Mouse (Mus musculus): Measurements from ENCODE around the gene Gm13272. TPM values are rescaled to one million over a fixed set of nuclear protein-coding genes. Genes with fewer than 3 reads are reported as not detected.
"Not testable (repeated sequence)": the region's sequence is repeated elsewhere in the genome, so short reads cannot be mapped to it uniquely, and the experiment has no call there.

Gene Gm13272
- polyA plus RNA-seq, 1 experiment, result not detected

DNA sequence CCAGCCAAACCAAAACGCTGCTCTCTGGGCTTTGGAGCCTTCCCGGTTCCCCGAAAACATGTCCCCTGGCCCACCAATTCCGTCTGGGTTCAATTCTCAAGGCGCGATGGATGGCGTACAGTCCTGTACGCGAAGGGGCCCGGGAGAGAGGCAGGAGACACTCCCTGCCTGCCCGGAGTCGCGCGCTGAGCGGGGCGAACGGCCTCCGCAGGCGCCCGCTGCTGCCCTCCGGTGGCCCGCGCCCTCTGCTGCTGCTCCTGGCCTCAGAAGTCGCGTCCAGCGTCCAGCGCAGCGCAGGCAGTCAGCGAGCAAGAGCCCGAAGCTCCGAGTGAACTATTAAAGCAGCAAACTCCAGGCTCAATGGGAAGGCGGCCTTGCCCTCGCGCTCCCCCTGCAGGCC lies 26.1 kb downstream of the Gm13272 start:
- H3K27ac ChIP-seq (ENCODE audit: insufficient read depth, low read depth, low read length); H3K4me1 ChIP-seq (ENCODE audit: control insufficient read depth, insufficient read depth, low read length): not testable (repeated sequence)
- H3K4me3 ChIP-seq (ENCODE audit: insufficient read depth, low read length), result 0 out of 2 replicates have a peak overlapping the region, but pooled peaks have one; percentile 14

DNA sequence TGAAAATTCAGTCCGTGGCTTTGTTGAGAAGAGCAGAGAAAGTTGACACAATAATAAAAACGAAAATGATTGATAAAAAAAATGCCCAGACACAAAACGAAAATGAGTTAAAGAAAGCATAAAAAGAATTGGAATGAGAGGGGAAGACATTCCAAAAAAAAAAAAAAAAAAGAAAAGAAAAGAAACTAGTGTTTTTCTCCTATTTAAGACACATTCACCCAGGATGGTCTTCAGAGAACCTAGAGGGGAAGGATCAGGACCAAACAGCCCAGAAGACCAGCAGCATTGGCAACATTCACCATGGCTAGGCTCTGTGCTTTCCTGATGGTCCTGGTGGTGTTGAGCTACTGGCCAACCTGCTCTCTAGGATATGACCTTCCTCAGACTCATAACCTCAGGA lies 36.3 kb downstream of the Gm13272 start, which contains the start of gene Ifna7:
TSS of gene Ifna7 (plus strand) at position 301 of the 400 bp plus-strand sequence.
- no peak within 1 kb of the TSS for H3K4me3 ChIP-seq (ENCODE audit: insufficient read depth, low read length)

DNA sequence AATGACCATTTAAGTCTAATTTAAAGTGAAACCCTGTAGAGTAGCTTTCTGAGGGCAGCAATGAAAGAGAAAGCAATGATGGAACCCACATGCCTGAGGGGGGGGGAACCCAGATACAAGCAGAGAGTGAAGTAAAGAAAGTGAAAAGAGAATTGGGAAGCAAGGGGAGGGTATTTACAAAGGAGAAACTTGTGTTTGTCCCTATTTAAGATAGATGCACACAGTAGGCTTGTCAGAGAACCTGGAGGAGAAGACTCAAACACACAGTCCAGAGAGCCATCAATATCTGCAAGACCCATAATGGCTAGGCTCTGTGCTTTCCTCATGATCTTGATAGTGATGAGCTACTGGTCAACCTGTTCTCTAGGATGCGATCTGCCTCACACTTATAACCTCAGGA lies 40.0 kb downstream of the Gm13272 start, which contains the start of gene Ifna11:
TSS of gene Ifna11 (plus strand) at position 301 of the 400 bp plus-strand sequence.
- H3K27ac ChIP-seq (ENCODE audit: insufficient read depth, low read depth, low read length), result no peak within 1 kb of the TSS

More for the DNA sequence above, 36.3 kb downstream of the Gm13272 start, which contains the start of gene Ifna7:
- no peak for TF ChIP-seq CTCF (IDR thresholded peaks at IDR 0.05; ENCODE audit: low read depth, low read length)
- TF ChIP-seq POLR2A (IDR thresholded peaks at IDR 0.05; ENCODE audit: borderline replicate concordance, low read depth, low read length), result no peak
- Histone ChIP-seq H3K4me1 (ENCODE audit: control insufficient read depth, insufficient read depth, low read length) (no peaks in the 10 kb centered on the region), H3K27ac (ENCODE audit: insufficient read depth, low read depth, low read length) (no peak within 1 kb of the TSS)

DNA sequence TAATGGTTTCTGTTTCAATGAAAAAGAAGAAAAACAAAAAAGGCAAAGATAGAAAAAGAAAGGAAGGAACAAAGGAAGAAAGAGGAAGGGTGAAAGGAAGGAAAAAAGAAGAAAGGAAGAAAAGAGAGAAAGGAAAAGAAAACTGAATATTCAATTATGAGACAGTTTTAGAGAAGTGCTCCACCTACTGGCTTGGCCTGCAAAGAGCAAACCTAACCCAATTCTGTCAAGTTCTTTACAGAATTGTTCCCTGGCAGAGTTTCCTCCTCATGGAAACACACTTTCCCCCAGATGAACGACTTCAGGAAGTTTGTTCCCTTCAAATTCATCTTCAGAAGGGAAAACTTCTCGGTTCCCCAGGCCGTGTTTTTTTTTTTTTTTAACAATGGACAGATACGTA lies 43.3 kb downstream of the Gm13272 start:
- H3K4me1 ChIP-seq (ENCODE audit: control insufficient read depth, insufficient read depth, low read length), result no peaks in the 10 kb centered on the region
- no peak overlapping the region for H3K27ac ChIP-seq (ENCODE audit: insufficient read depth, low read depth, low read length)
- H3K4me3 ChIP-seq (ENCODE audit: insufficient read depth, low read length), result no peak overlapping the region
- TF ChIP-seq POLR2A (IDR thresholded peaks at IDR 0.05; ENCODE audit: borderline replicate concordance, low read depth, low read length) (no peak), CTCF (IDR thresholded peaks at IDR 0.05; ENCODE audit: low read depth, low read length) (no peak)

More for the DNA sequence above, 40.0 kb downstream of the Gm13272 start, which contains the start of gene Ifna11:
- H3K4me1 ChIP-seq (ENCODE audit: control insufficient read depth, insufficient read depth, low read length), result no peaks in the 10 kb centered on the region
- TF ChIP-seq CTCF (IDR thresholded peaks at IDR 0.05; ENCODE audit: low read depth, low read length) (no peak), POLR2A (IDR thresholded peaks at IDR 0.05; ENCODE audit: borderline replicate concordance, low read depth, low read length) (no peak)
- no peak within 1 kb of the TSS for H3K4me3 ChIP-seq (ENCODE audit: insufficient read depth, low read length)

DNA sequence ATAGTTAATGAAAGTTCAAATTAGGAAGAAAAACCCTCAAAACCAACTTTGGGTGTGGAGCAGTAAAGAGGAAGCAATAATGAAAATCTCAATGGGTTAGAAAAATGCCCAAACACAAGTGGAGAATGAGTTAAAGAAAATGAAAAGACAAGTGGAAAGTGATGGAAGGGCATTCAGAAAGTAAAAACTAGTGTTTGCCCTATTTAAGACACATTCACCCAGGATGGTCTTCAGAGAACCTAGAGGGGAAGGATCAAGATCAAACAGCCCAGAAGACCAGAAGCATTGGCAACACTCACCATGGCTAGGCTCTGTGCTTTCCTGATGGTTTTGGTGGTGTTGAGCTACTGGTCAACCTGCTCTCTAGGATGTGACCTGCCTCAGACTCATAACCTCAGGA lies 47.5 kb downstream of the Gm13272 start, which contains the start of gene Ifna6:
TSS of gene Ifna6 (plus strand) at position 301 of the 400 bp plus-strand sequence.
- H3K4me1 ChIP-seq (ENCODE audit: control insufficient read depth, insufficient read depth, low read length); H3K27ac ChIP-seq (ENCODE audit: insufficient read depth, low read depth, low read length); H3K4me3 ChIP-seq (ENCODE audit: insufficient read depth, low read length): not testable (repeated sequence)

Other genes starting within 250 kb of the Gm13272 start
- gene Ifna15, start 221.6 kb upstream of the Gm13272 start, polyA plus RNA-seq (2012; ENCODE audit: insufficient read depth, insufficient read length, missing spikeins), result not detected in 2 replicates
- gene Ifna14, start 208.1 kb upstream of the Gm13272 start, polyA plus RNA-seq (2012; ENCODE audit: insufficient read depth, insufficient read length, missing spikeins), result not detected in 2 replicates
- gene Ifna9, start 187.5 kb upstream of the Gm13272 start, polyA plus RNA-seq (2012; ENCODE audit: insufficient read depth, insufficient read length, missing spikeins), result not detected in 2 replicates
- not detected in 2 replicates for gene Ifna12, start 176.5 kb upstream of the Gm13272 start, polyA plus RNA-seq (2012; ENCODE audit: insufficient read depth, insufficient read length, missing spikeins)
- gene C87499, start 145.4 kb upstream of the Gm13272 start, polyA plus RNA-seq (2012; ENCODE audit: insufficient read depth, insufficient read length, missing spikeins), result not detected in 2 replicates
- not detected in 2 replicates for gene Ifna13, start 135.4 kb upstream of the Gm13272 start, polyA plus RNA-seq (2012; ENCODE audit: insufficient read depth, insufficient read length, missing spikeins)
- not detected in 2 replicates for gene Ifna16, start 102.9 kb upstream of the Gm13272 start, polyA plus RNA-seq (2012; ENCODE audit: insufficient read depth, insufficient read length, missing spikeins)
- gene Ifna2, start 95.9 kb upstream of the Gm13272 start, polyA plus RNA-seq (2012; ENCODE audit: insufficient read depth, insufficient read length, missing spikeins), result not detected in 2 replicates
- not detected in 2 replicates for gene Ifnab, start 88.5 kb upstream of the Gm13272 start, polyA plus RNA-seq (2012; ENCODE audit: insufficient read depth, insufficient read length, missing spikeins)
- gene Gm26566, start 58.0 kb upstream of the Gm13272 start, polyA plus RNA-seq (2012; ENCODE audit: insufficient read depth, insufficient read length, missing spikeins), result not detected in 2 replicates
- 60.5 and 64.8 TPM in 2 replicates for gene Klhl9, start 57.4 kb upstream of the Gm13272 start, polyA plus RNA-seq (2012; ENCODE audit: insufficient read depth, insufficient read length, missing spikeins)
- gene Gm13271, start 25.0 kb upstream of the Gm13272 start, polyA plus RNA-seq (2012; ENCODE audit: insufficient read depth, insufficient read length, missing spikeins), result not detected in 2 replicates
- not detected in 2 replicates for gene Gm13283, start 19.7 kb upstream of the Gm13272 start, polyA plus RNA-seq (2012; ENCODE audit: insufficient read depth, insufficient read length, missing spikeins)
- not detected in 2 replicates for gene Gm13290, start 6.0 kb upstream of the Gm13272 start, polyA plus RNA-seq (2012; ENCODE audit: insufficient read depth, insufficient read length, missing spikeins)
- gene Gm13289, start 2.9 kb upstream of the Gm13272 start, polyA plus RNA-seq (2012; ENCODE audit: insufficient read depth, insufficient read length, missing spikeins), result not detected in 2 replicates
- not detected in 2 replicates for gene Ifnz, start 2.3 kb downstream of the Gm13272 start, polyA plus RNA-seq (2012; ENCODE audit: insufficient read depth, insufficient read length, missing spikeins)
- not detected in 2 replicates for gene Gm13276, start 5.9 kb downstream of the Gm13272 start, polyA plus RNA-seq (2012; ENCODE audit: insufficient read depth, insufficient read length, missing spikeins)
- not detected in 2 replicates for gene Gm13277, start 8.8 kb downstream of the Gm13272 start, polyA plus RNA-seq (2012; ENCODE audit: insufficient read depth, insufficient read length, missing spikeins)
- gene Gm13278, start 11.7 kb downstream of the Gm13272 start, polyA plus RNA-seq (2012; ENCODE audit: insufficient read depth, insufficient read length, missing spikeins), result not detected in 2 replicates
- not detected in 2 replicates for gene Gm13275, start 14.6 kb downstream of the Gm13272 start, polyA plus RNA-seq (2012; ENCODE audit: insufficient read depth, insufficient read length, missing spikeins)
- not detected in 2 replicates for gene Gm13279, start 17.5 kb downstream of the Gm13272 start, polyA plus RNA-seq (2012; ENCODE audit: insufficient read depth, insufficient read length, missing spikeins)
- gene Gm13285, start 19.8 kb downstream of the Gm13272 start, polyA plus RNA-seq (2012; ENCODE audit: insufficient read depth, insufficient read length, missing spikeins), result not detected in 2 replicates
- not detected in 2 replicates for gene Gm13287, start 23.4 kb downstream of the Gm13272 start, polyA plus RNA-seq (2012; ENCODE audit: insufficient read depth, insufficient read length, missing spikeins)
- not detected in 2 replicates for gene Gm13288, start 25.7 kb downstream of the Gm13272 start, polyA plus RNA-seq (2012; ENCODE audit: insufficient read depth, insufficient read length, missing spikeins)
- not detected in 2 replicates for gene Ifna7, start 36.4 kb downstream of the Gm13272 start, polyA plus RNA-seq (2012; ENCODE audit: insufficient read depth, insufficient read length, missing spikeins)
- not detected in 2 replicates for gene Ifna11, start 40.1 kb downstream of the Gm13272 start, polyA plus RNA-seq (2012; ENCODE audit: insufficient read depth, insufficient read length, missing spikeins)
- not detected in 2 replicates for gene Ifna6, start 47.6 kb downstream of the Gm13272 start, polyA plus RNA-seq (2012; ENCODE audit: insufficient read depth, insufficient read length, missing spikeins)
- gene Ifna5, start 55.7 kb downstream of the Gm13272 start, polyA plus RNA-seq (2012; ENCODE audit: insufficient read depth, insufficient read length, missing spikeins), result not detected in 2 replicates
- not detected in 2 replicates for gene Ifna4, start 62.0 kb downstream of the Gm13272 start, polyA plus RNA-seq (2012; ENCODE audit: insufficient read depth, insufficient read length, missing spikeins)
- gene Ifna1, start 70.2 kb downstream of the Gm13272 start, polyA plus RNA-seq (2012; ENCODE audit: insufficient read depth, insufficient read length, missing spikeins), result not detected in 2 replicates
- not detected in 2 replicates for gene Ifne, start 100.4 kb downstream of the Gm13272 start, polyA plus RNA-seq (2012; ENCODE audit: insufficient read depth, insufficient read length, missing spikeins)

All from bone marrow macrophage, adult 2 months (primary cell).